In the genomic region with DNA sequence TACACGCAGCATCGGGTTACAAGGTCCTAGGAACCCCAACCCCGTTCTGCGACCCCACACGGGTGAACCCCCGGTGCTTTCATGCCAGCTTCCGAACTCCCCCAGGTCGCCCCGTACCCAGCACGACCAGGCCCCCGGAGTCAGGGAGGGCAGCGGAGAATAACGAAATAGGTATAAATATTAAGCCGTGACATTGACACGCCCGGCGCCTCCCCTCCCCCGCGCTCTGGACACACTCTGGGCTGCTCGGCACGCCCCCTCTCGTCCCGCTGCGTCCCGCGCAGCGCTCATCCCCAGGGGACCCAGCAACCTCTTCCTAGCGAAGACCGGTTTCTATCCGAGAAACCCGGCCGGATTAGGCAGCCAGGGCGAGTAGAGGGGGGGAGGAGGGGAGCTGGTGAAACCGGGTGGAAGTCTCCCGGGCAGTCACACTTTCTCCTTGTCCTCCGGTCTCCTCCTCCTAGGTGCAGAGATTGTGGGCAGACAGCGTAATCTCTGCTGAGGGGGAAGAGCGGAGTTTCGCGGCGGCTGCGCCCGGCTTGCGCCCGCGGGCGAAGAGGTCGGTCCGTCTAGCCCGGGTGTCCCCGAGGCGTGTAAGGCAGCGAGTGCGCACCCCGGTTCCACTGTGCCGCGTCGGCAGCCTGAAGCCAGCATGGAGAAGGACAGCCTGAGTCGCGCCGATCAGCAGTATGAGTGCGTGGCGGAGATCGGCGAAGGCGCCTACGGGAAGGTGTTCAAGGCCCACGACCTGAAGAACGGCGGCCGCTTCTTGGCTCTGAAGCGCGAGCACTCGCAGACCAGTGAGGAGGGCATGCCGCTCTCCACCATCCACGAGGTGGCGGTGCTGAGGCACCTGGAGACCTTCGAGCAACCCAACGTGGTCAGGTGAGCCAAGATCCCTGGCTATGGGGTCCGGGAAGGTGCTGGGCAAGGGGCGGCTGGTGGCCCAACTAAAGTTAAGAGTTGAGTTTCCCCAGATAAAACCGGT, we compare ENCODE assay signal across 8 mouse cellular contexts.
DNase-seq lines count a peak whose midpoint lies in the region; ATAC-seq and TF ChIP-seq lines count a peak whose summit lies in the region.

No protein-coding gene starts in this region.

- H3K4me1 ChIP-seq in heart, embryonic 14.5 days (ENCODE audit: control insufficient read depth in 2 of 2, insufficient read depth in 2 of 2, low read length in 2 of 2) = peaks cover 2 to 17% of the 10 kb centered on the region in 2 experiments; a peak in 3 of 4 replicates
- peaks cover 5% of the 10 kb centered on the region; the same call in 1 of the 2 replicates for H3K4me1 ChIP-seq in kidney, postnatal 0 days (replicated peaks; ENCODE audit: insufficient read depth, low read length)
- peaks cover 4% of the 10 kb centered on the region; the same call in 1 of the 2 replicates for H3K4me1 ChIP-seq in lung, postnatal 0 days (ENCODE audit: insufficient read depth, low read depth, low read length)

- peak overlapping the region; percentile 49 to 60 for H3K4me3 ChIP-seq in heart, embryonic 14.5 days (ENCODE audit: control insufficient read depth in 1 of 2, insufficient read depth in 1 of 2, low read depth in 1 of 2, low read length in 2 of 2)
- H3K4me3 ChIP-seq in kidney, postnatal 0 days (replicated peaks; ENCODE audit: low read depth, low read length) = peak overlapping the region; percentile 60
- H3K4me3 ChIP-seq in lung, postnatal 0 days (ENCODE audit: low read depth, low read length) = peak overlapping the region; percentile 60

- peaks cover 30% of the 10 kb centered on the region for H3K27me3 ChIP-seq in heart, embryonic 14.5 days (ENCODE audit: control insufficient read depth, insufficient read depth, low read length)
- H3K27me3 ChIP-seq in kidney, postnatal 0 days (ENCODE audit: insufficient read depth, low read length) = peaks cover 17% of the 10 kb centered on the region
- peaks cover 11% of the 10 kb centered on the region for H3K27me3 ChIP-seq in lung, postnatal 0 days (replicated peaks; ENCODE audit: insufficient read depth, low read length)

- no peak overlapping the region for H3K27ac ChIP-seq in heart, embryonic 14.5 days (replicated peaks in 1 of 2; ENCODE audit: control insufficient read depth in 1 of 2, insufficient read depth in 1 of 2, low read depth in 2 of 2, low read length in 2 of 2)
- no peak overlapping the region for H3K27ac ChIP-seq in kidney, postnatal 0 days
- no peak overlapping the region for H3K27ac ChIP-seq in lung, postnatal 0 days (ENCODE audit: low read length)

- TF ChIP-seq EP300 in lung, postnatal 0 days (IDR thresholded peaks at IDR 0.05) = no peak

- ATAC-seq in heart, embryonic 14.5 days (ENCODE audit: insufficient number of reproducible peaks, insufficient read depth, low FRiP score, low read depth) = no peak; the same call in 1 of the 2 replicates
- peak; percentile 78 for ATAC-seq in kidney, postnatal 0 days (replicated peaks; ENCODE audit: low FRiP score, low read depth)
- peak; percentile 78 for ATAC-seq in lung, postnatal 0 days

- H3K9ac ChIP-seq in heart, embryonic 14.5 days (ENCODE audit: low read length) = peak overlapping the region; percentile 60
- peak overlapping the region; percentile 50; the same call in 1 of the 2 replicates for H3K9ac ChIP-seq in kidney, postnatal 0 days (ENCODE audit: low read depth, low read length)
- H3K9ac ChIP-seq in lung, postnatal 0 days (replicated peaks; ENCODE audit: low read depth) = peak overlapping the region; percentile 44

- peak; percentile 18 for DNase-seq in ovary, postnatal 10 days (ENCODE audit: low spot score)
- DNase-seq in ovary, adult 18-20 months (ENCODE audit: low spot score) = no peak
- peak; percentile 79 to 85 for DNase-seq in cerebellum, postnatal 14 days
- peak; percentile 61 for DNase-seq in kidney, postnatal 0 days (ENCODE audit: low spot score)
- DNase-seq in lung, postnatal 0 days (ENCODE audit: low spot score) = peak; percentile 66
- DNase-seq in ovary, postnatal 36 days (ENCODE audit: low spot score) = peak; percentile 45
- DNase-seq in spleen, postnatal 14 days (ENCODE audit: low spot score in 2 of 2) = no peak

- peak; percentile 71 for TF ChIP-seq CTCF in kidney, postnatal 0 days (IDR thresholded peaks at IDR 0.05; ENCODE audit: low read depth)
- TF ChIP-seq CTCF in lung, postnatal 0 days (IDR thresholded peaks at IDR 0.05) = peak; percentile 81

- 2% methylated on average over 80 of the region's 82 CpGs for WGBS in heart, embryonic 14.5 days
- 1% methylated on average over 82 of the region's 82 CpGs for WGBS in kidney, postnatal 0 days
- WGBS in lung, postnatal 0 days = 2% methylated on average over 80 of the region's 82 CpGs

- H3K4me2 ChIP-seq in heart, embryonic 14.5 days (ENCODE audit: low read length) = peak overlapping the region; percentile 99
- peak overlapping the region; percentile 99 for H3K4me2 ChIP-seq in kidney, postnatal 0 days (ENCODE audit: low read length)
- H3K4me2 ChIP-seq in lung, postnatal 0 days (replicated peaks; ENCODE audit: low read depth, low read length) = peak overlapping the region; percentile 92

- H3K36me3 ChIP-seq in heart, embryonic 14.5 days (ENCODE audit: control insufficient read depth, insufficient read depth, low read length) = no peaks in the 10 kb centered on the region
- H3K36me3 ChIP-seq in kidney, postnatal 0 days (ENCODE audit: insufficient read depth, low read length) = no peaks in the 10 kb centered on the region
- H3K36me3 ChIP-seq in lung, postnatal 0 days (ENCODE audit: insufficient read depth, low read length) = no peaks in the 10 kb centered on the region

- no peaks in the 10 kb centered on the region for H3K9me3 ChIP-seq in heart, embryonic 14.5 days (ENCODE audit: control insufficient read depth, low read length)
- H3K9me3 ChIP-seq in kidney, postnatal 0 days (replicated peaks; ENCODE audit: low read length) = no peaks in the 10 kb centered on the region
- H3K9me3 ChIP-seq in lung, postnatal 0 days (ENCODE audit: low read length) = no peaks in the 10 kb centered on the region

Comparison
In these comparisons a context has a peak if more than half of its experiments do, and no peak if none do; other contexts are left out.
1. DNase-seq: peak in ovary, postnatal 10 days (single experiment), cerebellum, postnatal 14 days (2 of 2), kidney, postnatal 0 days (single experiment), lung, postnatal 0 days (single experiment) and ovary, postnatal 36 days (single experiment); none in ovary, adult 18-20 months (single experiment) and spleen, postnatal 14 days (0 of 2).
2. Peak in every context shown above with its lines, with median percentiles within 50 percentile points of each other: H3K4me2 ChIP-seq, H3K4me3 ChIP-seq and H3K9ac ChIP-seq.